Mouse (Mus musculus): ENCODE data around the gene Rabac1. TPM values are rescaled to one million over a fixed set of nuclear protein-coding genes. Genes with fewer than 3 reads are reported as not detected.

Rabac1 gene
- polyA plus RNA-seq (2015; fragmentation: Nextera tagmentation; extraction: Ambion mirVana), result 315 and 376 TPM in 2 replicates

DNA sequence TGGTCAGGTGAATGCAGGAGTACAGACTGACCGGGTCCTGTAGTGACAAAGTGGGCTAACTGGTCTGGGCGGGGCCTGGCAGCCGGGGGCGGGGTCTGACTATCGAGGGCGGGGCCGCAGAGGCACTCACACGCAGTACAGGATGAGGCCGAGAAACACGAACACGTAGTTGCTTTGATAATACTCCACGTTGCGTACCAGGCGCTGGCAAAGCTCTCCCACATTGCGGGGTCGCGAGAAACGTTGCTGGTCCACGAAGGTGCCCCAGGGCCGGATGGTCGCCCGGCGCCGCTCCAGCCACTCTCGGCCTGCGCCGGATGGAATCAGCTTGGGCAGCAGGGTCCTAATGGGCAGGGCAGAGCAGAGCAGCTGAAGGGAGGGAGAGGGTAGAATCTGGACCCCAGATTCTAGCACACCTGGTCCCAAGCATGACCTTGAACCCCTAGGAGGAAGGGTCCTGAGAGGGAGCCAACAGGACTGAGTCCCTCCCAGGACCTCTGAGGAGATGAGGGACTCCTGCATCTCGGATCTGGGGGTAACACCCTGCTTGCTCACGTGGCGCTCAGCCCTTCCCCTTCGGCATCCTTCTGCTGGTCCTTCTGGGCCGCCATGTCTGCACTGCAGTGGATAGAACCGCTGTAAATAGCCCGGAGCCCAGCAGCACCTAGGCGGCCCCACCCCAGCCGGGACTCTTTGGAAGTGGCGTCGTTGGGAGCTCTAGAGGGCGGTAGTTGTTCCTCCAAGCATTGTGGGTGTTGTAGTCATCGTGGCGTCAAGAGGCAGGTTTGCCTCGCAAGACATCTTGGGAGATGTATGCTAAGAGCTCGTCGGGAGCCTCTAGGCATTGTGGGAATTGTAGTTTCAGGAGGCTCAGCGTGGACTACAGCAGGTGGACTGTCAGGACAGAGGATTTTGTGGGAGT lies at the start of gene Rabac1:
TSS of gene Rabac1 (minus strand) at position 783 of the 922 bp plus-strand sequence.

GRCm38 (mm10) chr7:25005421-25006065 lies 33.0 kb upstream of the Rabac1 start, which contains the start of gene Atp1a3:
Gene Atp1a3 (minus strand): TSS chr7:25005958.

GRCm38 (mm10) chr7:24944257-24944950 lies 28.1 kb downstream of the Rabac1 start, which contains the start of gene Gm4881:
Gene Gm4881 (minus strand): TSS chr7:24944494.

Small RNA genes lying within 50 kb of the gene (microRNA-seq; reads per million reads assigned to microRNA genes)
- gene Mir7046 (not detected), gene Mir7047 (not detected)

Other genes starting within 250 kb of the Rabac1 start
- not detected in 2 replicates for gene Gm4763, start 245.8 kb downstream of the Rabac1 start, polyA plus RNA-seq (2015; fragmentation: Nextera tagmentation; extraction: Ambion mirVana)
- 0.82 TPM in 1 of 2 replicates, not detected in the other for gene Cd177, start 212.4 kb downstream of the Rabac1 start, polyA plus RNA-seq (2015; fragmentation: Nextera tagmentation; extraction: Ambion mirVana)
- 0.45 TPM in 1 of 2 replicates, not detected in the other for gene Ceacam10, start 195.5 kb downstream of the Rabac1 start, polyA plus RNA-seq (2015; fragmentation: Nextera tagmentation; extraction: Ambion mirVana)
- 10.0 and 14.4 TPM in 2 replicates for gene Gm9844, start 110.5 kb downstream of the Rabac1 start, polyA plus RNA-seq (2015; fragmentation: Nextera tagmentation; extraction: Ambion mirVana)
- gene Lypd4, start 102.8 kb downstream of the Rabac1 start, polyA plus RNA-seq (2015; fragmentation: Nextera tagmentation; extraction: Ambion mirVana), result not detected in 2 replicates
- gene Dmrtc2, start 102.7 kb downstream of the Rabac1 start, polyA plus RNA-seq (2015; fragmentation: Nextera tagmentation; extraction: Ambion mirVana), result not detected in 2 replicates
- 1,704 and 2,076 TPM in 2 replicates for gene Rps19, start 88.4 kb downstream of the Rabac1 start, polyA plus RNA-seq (2015; fragmentation: Nextera tagmentation; extraction: Ambion mirVana)
- 0.23 and 0.60 TPM in 2 replicates for gene Cd79a, start 75.4 kb downstream of the Rabac1 start, polyA plus RNA-seq (2015; fragmentation: Nextera tagmentation; extraction: Ambion mirVana)
- gene Arhgef1, start 69.8 kb downstream of the Rabac1 start, polyA plus RNA-seq (2015; fragmentation: Nextera tagmentation; extraction: Ambion mirVana), result 58.8 and 65.4 TPM in 2 replicates
- not detected in 2 replicates for gene Gm4881, start 28.3 kb downstream of the Rabac1 start, polyA plus RNA-seq (2015; fragmentation: Nextera tagmentation; extraction: Ambion mirVana)
- 1.2 and 4.7 TPM in 2 replicates for gene Atp1a3, start 33.2 kb upstream of the Rabac1 start, polyA plus RNA-seq (2015; fragmentation: Nextera tagmentation; extraction: Ambion mirVana)
- gene Grik5, start 99.6 kb upstream of the Rabac1 start, polyA plus RNA-seq (2015; fragmentation: Nextera tagmentation; extraction: Ambion mirVana), result 2.3 and 2.5 TPM in 2 replicates
- 12.6 and 13.3 TPM in 2 replicates for gene Zfp574, start 99.8 kb upstream of the Rabac1 start, polyA plus RNA-seq (2015; fragmentation: Nextera tagmentation; extraction: Ambion mirVana)
- 0.53 and 0.61 TPM in 2 replicates for gene Pou2f2, start 207.0 kb upstream of the Rabac1 start, polyA plus RNA-seq (2015; fragmentation: Nextera tagmentation; extraction: Ambion mirVana)
- 4.9 and 6.8 TPM in 2 replicates for gene Dedd2, start 247.9 kb upstream of the Rabac1 start, polyA plus RNA-seq (2015; fragmentation: Nextera tagmentation; extraction: Ambion mirVana)
- 2.0 and 2.2 TPM in 2 replicates for gene Zfp526, start 248.7 kb upstream of the Rabac1 start, polyA plus RNA-seq (2015; fragmentation: Nextera tagmentation; extraction: Ambion mirVana)